Mouse (Mus musculus): ENCODE measurements around the gene Ugcg.

DNA sequence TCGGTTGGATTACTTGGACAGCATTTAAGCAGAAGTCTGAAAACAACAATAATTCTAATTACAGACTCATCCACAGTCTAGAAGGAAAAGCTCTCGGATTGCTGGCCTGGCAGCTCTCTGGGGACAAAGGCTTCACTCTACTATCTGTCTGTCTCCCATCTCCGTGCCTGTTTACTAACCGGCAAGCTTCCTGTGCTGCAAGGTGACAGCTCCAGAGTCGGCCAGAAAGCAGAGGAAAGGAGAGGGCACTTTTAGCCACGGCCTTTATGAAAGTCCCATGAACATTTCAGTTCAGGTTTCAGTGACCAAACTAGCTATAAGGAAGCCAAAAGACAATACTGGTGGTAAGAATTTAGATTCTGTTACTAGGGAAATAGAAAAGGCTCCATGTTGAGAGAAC is 13.1 kb upstream of the Ugcg start:
- TF ChIP-seq CTCF (IDR thresholded peaks at IDR 0.05; ENCODE audit: insufficient read depth, low read length) (no peak), POLR2A (IDR thresholded peaks at IDR 0.05; ENCODE audit: borderline replicate concordance, extremely low read depth, low read depth, low read length) (no peak)
